Mouse (Mus musculus): Measurements from ENCODE around the gene I830077J02Rik. TPM values are rescaled to one million over a fixed set of nuclear protein-coding genes. Genes with fewer than 3 reads are reported as not detected.

I830077J02Rik gene
- 0.51 and 0.64 TPM in 2 replicates for polyA plus RNA-seq (2016; fragmentation: Nextera tagmentation; extraction: Ambion mirVana)

- Histone ChIP-seq H3K9ac (replicated peaks) (no peak within 1 kb of the TSS), H3K27ac (no peak within 1 kb of the TSS), H3K36me3 (peaks cover 11% of the 10 kb centered on the region), H3K4me1 (replicated peaks) (no peaks in the 10 kb centered on the region), H3K4me3 (replicated peaks) (no peak within 1 kb of the TSS), H3K9me3 (no peaks in the 10 kb centered on the region), H3K4me2 (no peak within 1 kb of the TSS), H3K27me3 (no peaks in the 10 kb centered on the region)
- WGBS, result 78% methylated on average over 8 of the region's 8 CpGs
- no peak for ATAC-seq (ENCODE audit: insufficient number of reproducible peaks, insufficient read depth, low FRiP score, low TSS enrichment, low read depth)
These were observed at the start of gene I830077J02Rik for GRCm38 (mm10) chr3:105932240-105933071. Gene I830077J02Rik (minus strand): TSS chr3:105932664.

DNA sequence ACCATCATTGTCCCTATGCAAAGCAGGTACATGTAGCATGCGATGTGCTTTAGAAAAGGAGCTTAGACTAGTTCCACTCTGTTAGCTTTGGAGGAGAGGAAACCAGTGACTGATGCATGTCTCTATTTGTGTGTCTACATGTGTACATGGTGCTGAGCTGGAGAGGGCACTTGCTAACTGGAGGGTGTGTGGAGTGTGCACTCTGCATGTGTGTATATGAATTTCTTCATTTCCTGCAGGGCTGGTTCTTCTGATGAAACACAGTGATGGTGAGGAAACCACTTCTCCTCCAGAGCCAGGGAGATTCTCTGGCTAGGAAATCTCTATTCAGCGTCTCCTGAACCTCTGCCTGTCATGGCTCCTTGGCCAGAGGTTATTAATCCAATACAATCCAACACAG lies 41.7 kb upstream of the I830077J02Rik start:
- WGBS, result 88% methylated on average over 2 of the region's 2 CpGs
- Histone ChIP-seq H3K27ac (no peak overlapping the region), H3K27me3 (no peaks in the 10 kb centered on the region), H3K4me1 (replicated peaks) (no peaks in the 10 kb centered on the region), H3K36me3 (peaks cover 16% of the 10 kb centered on the region), H3K9me3 (no peaks in the 10 kb centered on the region), H3K4me3 (replicated peaks) (no peak overlapping the region), H3K9ac (replicated peaks) (no peak overlapping the region), H3K4me2 (no peak overlapping the region)
- no peak for ATAC-seq (ENCODE audit: insufficient number of reproducible peaks, insufficient read depth, low FRiP score, low TSS enrichment, low read depth)

DNA sequence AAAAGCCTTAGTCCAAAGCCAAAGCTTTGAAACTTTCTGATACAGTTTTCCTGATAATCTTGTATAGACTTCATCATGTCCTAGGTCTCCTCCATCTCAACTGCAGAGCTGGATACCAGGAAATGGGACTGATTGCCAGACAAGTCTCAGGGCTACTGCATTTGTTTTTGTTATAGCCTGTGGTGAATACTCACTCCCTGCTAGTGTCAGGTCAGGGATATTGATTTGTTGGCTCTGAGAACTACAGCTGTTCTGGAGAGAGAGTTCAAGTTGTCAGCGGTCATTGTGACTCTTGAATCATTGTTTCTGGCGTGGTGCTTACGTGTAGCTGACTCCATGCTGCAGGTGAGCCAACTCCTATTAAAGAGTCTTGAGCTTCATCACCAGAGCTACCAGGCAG lies 40.9 kb upstream of the I830077J02Rik start, which contains the start of gene Ovgp1:
Ovgp1 (plus strand) TSS at position 301 of the 400 bp plus-strand sequence.
- WGBS, result 80% methylated on average over 3 of the region's 3 CpGs
- ATAC-seq (ENCODE audit: insufficient number of reproducible peaks, insufficient read depth, low FRiP score, low TSS enrichment, low read depth), result no peak
- H3K9me3 ChIP-seq, result no peaks in the 10 kb centered on the region

GRCm38 (mm10) chr3:105971831-105972446 lies 39.5 kb upstream of the I830077J02Rik start:
- 81% methylated on average over 5 of the region's 5 CpGs for WGBS
- H3K4me2 ChIP-seq, result no peak overlapping the region
- no peaks in the 10 kb centered on the region for H3K4me1 ChIP-seq (replicated peaks)
- ATAC-seq (ENCODE audit: insufficient number of reproducible peaks, insufficient read depth, low FRiP score, low TSS enrichment, low read depth), result no peak
- no peak overlapping the region for H3K4me3 ChIP-seq (replicated peaks)
- no peaks in the 10 kb centered on the region for H3K9me3 ChIP-seq
- peaks cover 38% of the 10 kb centered on the region for H3K36me3 ChIP-seq
- no peak overlapping the region for H3K27ac ChIP-seq
- no peaks in the 10 kb centered on the region for H3K27me3 ChIP-seq
- H3K9ac ChIP-seq (replicated peaks), result no peak overlapping the region

More for the DNA sequence above, 40.9 kb upstream of the I830077J02Rik start, which contains the start of gene Ovgp1:
- Histone ChIP-seq H3K27ac (no peak within 1 kb of the TSS), H3K36me3 (peaks cover 24% of the 10 kb centered on the region), H3K4me2 (no peak within 1 kb of the TSS), H3K27me3 (no peaks in the 10 kb centered on the region), H3K4me1 (replicated peaks) (no peaks in the 10 kb centered on the region), H3K9ac (replicated peaks) (no peak within 1 kb of the TSS), H3K4me3 (replicated peaks) (no peak within 1 kb of the TSS)

GRCm38 (mm10) chr3:105960700-105961099 lies 28.2 kb upstream of the I830077J02Rik start:
- Histone ChIP-seq H3K9me3 (no peaks in the 10 kb centered on the region), H3K4me1 (replicated peaks) (peaks cover 16% of the 10 kb centered on the region), H3K36me3 (peaks cover 56% of the 10 kb centered on the region), H3K4me3 (replicated peaks) (peak overlapping the region; percentile 75; the same call in 1 of the 2 replicates), H3K4me2 (peak overlapping the region; percentile 86; the same call in 1 of the 2 replicates), H3K27me3 (no peaks in the 10 kb centered on the region), H3K9ac (replicated peaks) (no peak overlapping the region), H3K27ac (no peak overlapping the region)
- no peak for ATAC-seq (ENCODE audit: insufficient number of reproducible peaks, insufficient read depth, low FRiP score, low TSS enrichment, low read depth)
- 95% methylated on average over 2 of the region's 2 CpGs for WGBS

DNA sequence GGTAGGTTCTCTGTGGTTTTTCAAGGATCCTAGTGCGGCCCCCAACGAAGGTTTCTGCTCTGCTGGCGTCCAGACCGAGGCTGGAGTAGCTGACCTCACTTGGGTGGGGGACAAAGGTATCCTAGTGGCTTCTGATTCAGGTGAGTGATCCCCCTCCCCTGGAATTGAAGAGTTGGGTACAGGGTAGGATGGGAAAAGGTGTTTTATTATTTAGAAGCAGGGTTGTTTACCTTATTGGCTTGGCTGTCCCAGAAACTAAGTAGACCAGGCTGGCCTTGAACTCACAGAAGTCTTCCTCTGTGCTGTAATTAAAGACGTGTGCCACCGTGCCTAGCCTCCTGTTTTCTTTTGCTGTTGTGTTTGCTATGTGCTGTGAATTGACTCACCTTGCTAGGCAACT lies 27.5 kb upstream of the I830077J02Rik start, which contains the start of gene Atp5f1:
Atp5f1 (minus strand) TSS at position 101 of the 400 bp plus-strand sequence.
- WGBS, result 5% methylated on average over 6 of the region's 6 CpGs
- H3K9me3 ChIP-seq, result no peaks in the 10 kb centered on the region
- H3K4me3 ChIP-seq (replicated peaks), result peak within 1 kb of the TSS; percentile 75
- ATAC-seq (ENCODE audit: insufficient number of reproducible peaks, insufficient read depth, low FRiP score, low TSS enrichment, low read depth), result 0 out of 2 replicates have a peak, but pooled peaks have one; percentile 2
- H3K4me2 ChIP-seq, result peak within 1 kb of the TSS; percentile 86
- H3K27ac ChIP-seq, result peak within 1 kb of the TSS; percentile 81
- peak within 1 kb of the TSS; percentile 93 for H3K9ac ChIP-seq (replicated peaks)
- H3K4me1 ChIP-seq (replicated peaks), result peaks cover 16% of the 10 kb centered on the region
- no peaks in the 10 kb centered on the region for H3K27me3 ChIP-seq
- H3K36me3 ChIP-seq, result peaks cover 52% of the 10 kb centered on the region

DNA sequence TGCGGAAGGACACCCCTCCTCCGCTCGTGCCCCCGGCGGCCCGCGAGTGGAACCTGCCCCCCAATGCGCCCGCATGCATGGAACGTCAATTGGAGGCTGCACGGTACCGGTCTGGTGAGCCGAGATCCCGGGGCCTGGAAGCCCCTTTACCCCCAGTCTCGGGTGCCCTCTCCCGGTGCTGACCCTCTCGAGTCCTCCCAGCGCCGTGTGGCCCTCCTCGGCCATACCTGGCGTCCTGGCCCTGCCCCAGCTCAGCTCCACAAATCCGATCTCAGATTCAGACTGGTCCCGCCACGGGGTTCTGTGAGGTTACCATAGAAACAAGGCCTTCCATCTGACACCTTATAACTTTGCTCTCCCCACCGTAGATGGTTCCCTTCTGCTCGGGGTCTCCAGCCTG lies 27.1 kb upstream of the I830077J02Rik start:
- H3K4me1 ChIP-seq (replicated peaks), result peaks cover 16% of the 10 kb centered on the region
- peak overlapping the region; percentile 86 for H3K4me2 ChIP-seq
- H3K9ac ChIP-seq (replicated peaks), result peak overlapping the region; percentile 68
- H3K36me3 ChIP-seq, result peaks cover 52% of the 10 kb centered on the region
- WGBS, result under 1% methylated on average over 25 of the region's 26 CpGs
- H3K27ac ChIP-seq, result peak overlapping the region; percentile 79
- no peaks in the 10 kb centered on the region for H3K27me3 ChIP-seq
- H3K9me3 ChIP-seq, result no peaks in the 10 kb centered on the region
- H3K4me3 ChIP-seq (replicated peaks), result peak overlapping the region; percentile 75
- peak; percentile 75 for ATAC-seq (ENCODE audit: insufficient number of reproducible peaks, insufficient read depth, low FRiP score, low TSS enrichment, low read depth)

- H3K9ac ChIP-seq (replicated peaks), result peak within 1 kb of the TSS; percentile 93
- H3K36me3 ChIP-seq, result peaks cover 51% of the 10 kb centered on the region
- H3K4me3 ChIP-seq (replicated peaks), result peak within 1 kb of the TSS; percentile 75
- peak within 1 kb of the TSS; percentile 81 for H3K27ac ChIP-seq
- H3K4me2 ChIP-seq, result peak within 1 kb of the TSS; percentile 86
- ATAC-seq (ENCODE audit: insufficient number of reproducible peaks, insufficient read depth, low FRiP score, low TSS enrichment, low read depth), result peak; percentile 95
- H3K9me3 ChIP-seq, result no peaks in the 10 kb centered on the region
- peaks cover 16% of the 10 kb centered on the region for H3K4me1 ChIP-seq (replicated peaks)
- under 1% methylated on average over 52 of the region's 52 CpGs for WGBS
- no peaks in the 10 kb centered on the region for H3K27me3 ChIP-seq
These were observed 26.6 kb upstream of the I830077J02Rik start, which contains the start of gene Wdr77 for GRCm38 (mm10) chr3:105958974-105959580. Gene Wdr77 (plus strand): TSS chr3:105959369.

- Histone ChIP-seq H3K27me3 (no peaks in the 10 kb centered on the region), H3K4me1 (replicated peaks) (peaks cover 16% of the 10 kb centered on the region), H3K4me3 (replicated peaks) (peak overlapping the region; percentile 75), H3K9me3 (no peaks in the 10 kb centered on the region), H3K4me2 (peak overlapping the region; percentile 83), H3K9ac (replicated peaks) (peak overlapping the region; percentile 93), H3K36me3 (peaks cover 50% of the 10 kb centered on the region), H3K27ac (no peak overlapping the region)
- WGBS, result 50% methylated on average over 5 of the region's 5 CpGs
- ATAC-seq (ENCODE audit: insufficient number of reproducible peaks, insufficient read depth, low FRiP score, low TSS enrichment, low read depth), result no peak
These were observed 25.7 kb upstream of the I830077J02Rik start for GRCm38 (mm10) chr3:105958204-105958603.

- H3K27ac ChIP-seq, result no peak overlapping the region
- no peak overlapping the region for H3K9ac ChIP-seq (replicated peaks)
- peaks cover 50% of the 10 kb centered on the region for H3K36me3 ChIP-seq
- WGBS, result 100% methylated on average over 1 of the region's 1 CpGs
- no peaks in the 10 kb centered on the region for H3K9me3 ChIP-seq
- no peaks in the 10 kb centered on the region for H3K27me3 ChIP-seq
- no peak overlapping the region for H3K4me3 ChIP-seq (replicated peaks)
- peaks cover 16% of the 10 kb centered on the region for H3K4me1 ChIP-seq (replicated peaks)
- no peak overlapping the region for H3K4me2 ChIP-seq
- no peak for ATAC-seq (ENCODE audit: insufficient number of reproducible peaks, insufficient read depth, low FRiP score, low TSS enrichment, low read depth)
These were observed 24.8 kb upstream of the I830077J02Rik start for GRCm38 (mm10) chr3:105957235-105957634.

GRCm38 (mm10) chr3:105951348-105951747 lies 18.9 kb upstream of the I830077J02Rik start:
- Histone ChIP-seq H3K9me3 (no peaks in the 10 kb centered on the region), H3K4me3 (replicated peaks) (no peak overlapping the region), H3K9ac (replicated peaks) (no peak overlapping the region), H3K4me1 (replicated peaks) (no peaks in the 10 kb centered on the region), H3K27me3 (no peaks in the 10 kb centered on the region), H3K36me3 (peaks cover 87% of the 10 kb centered on the region), H3K27ac (no peak overlapping the region), H3K4me2 (no peak overlapping the region)
- no peak for ATAC-seq (ENCODE audit: insufficient number of reproducible peaks, insufficient read depth, low FRiP score, low TSS enrichment, low read depth)
- WGBS, result 90% methylated on average over 7 of the region's 7 CpGs

Data from limb, embryonic 12.5 days (tissue).